Mouse (Mus musculus) heart, adult 11 months (tissue): ENCODE measurements around the gene Ntm.

Experiments used
- DNase-seq: peaks from one replicate; pipeline ENCODE4 v3.0.0; 2022

The Ntm gene

GRCm38 (mm10) chr9:29750371-29751014 is 212.4 kb downstream of the Ntm start:
- peak; percentile 94 for DNase-seq

- DNase-seq = peak; percentile 31
Observed at GRCm38 (mm10) chr9:29748070-29748469, 214.9 kb downstream of the Ntm start.

- DNase-seq = peak; percentile 57
Observed at GRCm38 (mm10) chr9:29738835-29739526, 224.0 kb downstream of the Ntm start.

- DNase-seq = peak; percentile 70
Observed at GRCm38 (mm10) chr9:29736031-29736430, 226.9 kb downstream of the Ntm start.

GRCm38 (mm10) chr9:29732895-29733294 is 230.0 kb downstream of the Ntm start:
- no peak for DNase-seq

- peak; percentile 28 for DNase-seq
Observed at GRCm38 (mm10) chr9:29731672-29732071, 231.3 kb downstream of the Ntm start.

GRCm38 (mm10) chr9:29727540-29728432 is 235.2 kb downstream of the Ntm start:
- no peak for DNase-seq

- DNase-seq = peak; percentile 24
Observed at GRCm38 (mm10) chr9:29721461-29721860, 241.5 kb downstream of the Ntm start.

- DNase-seq = peak; percentile 14
Observed at GRCm38 (mm10) chr9:29716795-29717194, 246.1 kb downstream of the Ntm start.

- DNase-seq = peak; percentile 28
Observed at GRCm38 (mm10) chr9:29698276-29698675, 264.7 kb downstream of the Ntm start.

- DNase-seq = peak; percentile 55
Observed at GRCm38 (mm10) chr9:29694151-29694550, 268.8 kb downstream of the Ntm start.

- DNase-seq = peak; percentile 67
Observed at GRCm38 (mm10) chr9:29691186-29691855, 271.6 kb downstream of the Ntm start.

- no peak for DNase-seq
Observed at GRCm38 (mm10) chr9:29682224-29682623, 280.7 kb downstream of the Ntm start.

- DNase-seq = no peak
Observed at GRCm38 (mm10) chr9:29680677-29681076, 282.3 kb downstream of the Ntm start.

- DNase-seq = no peak
Observed at GRCm38 (mm10) chr9:29673911-29674310, 289.0 kb downstream of the Ntm start.

- DNase-seq = no peak
Observed at GRCm38 (mm10) chr9:29671861-29672260, 291.1 kb downstream of the Ntm start.

- DNase-seq = no peak
Observed at GRCm38 (mm10) chr9:29663286-29663685, 299.7 kb downstream of the Ntm start.

GRCm38 (mm10) chr9:29661468-29662145 is 301.3 kb downstream of the Ntm start:
- no peak for DNase-seq

GRCm38 (mm10) chr9:29660059-29660613 is 302.8 kb downstream of the Ntm start:
- DNase-seq = no peak

- no peak for DNase-seq
Observed at GRCm38 (mm10) chr9:29657761-29658465, 305.0 kb downstream of the Ntm start.

- no peak for DNase-seq
Observed at GRCm38 (mm10) chr9:29654885-29655284, 308.1 kb downstream of the Ntm start.
